Mouse (Mus musculus) retina, postnatal 1 day (tissue): ENCODE results near the gene Fam72a.

Source experiments
- DNase-seq: peaks from one replicate; pipeline ENCODE4 v3.0.0-alpha.2; 2012

The Fam72a gene

GRCm38 (mm10) chr1:131527281-131528080 is at the start of gene Fam72a, which contains the start of gene Srgap2:
Gene Fam72a (plus strand): TSS chr1:131527903.
Gene Srgap2 (minus strand): TSS chr1:131527352.
- DNase-seq, result peak; percentile 100

DNA sequence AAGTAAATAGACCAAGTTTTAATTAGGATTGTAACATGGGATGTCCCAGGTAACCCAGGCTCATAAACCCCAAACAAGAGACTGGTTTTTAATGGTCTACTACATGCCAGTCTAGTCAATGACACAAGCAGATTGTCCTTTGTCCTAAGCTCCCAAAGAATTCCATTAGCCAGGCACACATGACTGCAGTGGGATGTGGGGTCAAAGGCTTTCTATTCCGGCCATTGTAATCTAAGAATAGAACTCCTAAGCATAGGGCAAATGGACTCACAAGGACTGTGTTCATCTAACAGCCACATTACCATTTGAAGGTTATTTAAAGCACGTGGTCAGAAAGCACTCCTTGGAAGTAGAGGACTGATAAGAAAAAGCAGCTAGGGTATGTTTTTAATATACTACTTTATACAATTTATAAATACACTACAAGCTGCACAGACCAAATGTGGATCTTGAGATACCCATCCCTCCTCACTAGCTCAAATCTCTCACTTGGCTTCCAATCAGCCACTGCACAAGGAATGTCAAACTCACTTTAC is 48.9 kb upstream of the Fam72a start:
- DNase-seq, result no peak

GRCm38 (mm10) chr1:131481391-131481790 is 46.3 kb upstream of the Fam72a start:
- no peak for DNase-seq

DNA sequence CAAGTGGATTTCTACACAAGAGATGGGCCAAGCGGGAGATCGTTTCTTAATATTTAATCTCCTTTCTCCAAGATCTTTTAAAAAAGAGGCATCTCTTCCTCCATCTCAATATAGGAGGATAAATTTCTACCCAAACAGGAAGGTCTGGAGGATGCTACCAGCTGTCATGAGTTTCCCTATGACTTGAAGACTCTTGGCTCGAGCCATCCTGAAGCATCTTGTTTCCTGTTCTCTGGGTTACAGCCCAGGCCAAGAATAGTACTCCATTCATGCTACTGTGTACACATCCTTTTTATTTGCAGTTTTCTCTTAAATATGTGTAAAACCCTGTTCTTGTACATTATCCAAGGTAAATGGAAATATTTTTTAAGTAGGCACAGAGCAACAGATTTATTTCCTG is 45.5 kb upstream of the Fam72a start:
- no peak for DNase-seq

DNA sequence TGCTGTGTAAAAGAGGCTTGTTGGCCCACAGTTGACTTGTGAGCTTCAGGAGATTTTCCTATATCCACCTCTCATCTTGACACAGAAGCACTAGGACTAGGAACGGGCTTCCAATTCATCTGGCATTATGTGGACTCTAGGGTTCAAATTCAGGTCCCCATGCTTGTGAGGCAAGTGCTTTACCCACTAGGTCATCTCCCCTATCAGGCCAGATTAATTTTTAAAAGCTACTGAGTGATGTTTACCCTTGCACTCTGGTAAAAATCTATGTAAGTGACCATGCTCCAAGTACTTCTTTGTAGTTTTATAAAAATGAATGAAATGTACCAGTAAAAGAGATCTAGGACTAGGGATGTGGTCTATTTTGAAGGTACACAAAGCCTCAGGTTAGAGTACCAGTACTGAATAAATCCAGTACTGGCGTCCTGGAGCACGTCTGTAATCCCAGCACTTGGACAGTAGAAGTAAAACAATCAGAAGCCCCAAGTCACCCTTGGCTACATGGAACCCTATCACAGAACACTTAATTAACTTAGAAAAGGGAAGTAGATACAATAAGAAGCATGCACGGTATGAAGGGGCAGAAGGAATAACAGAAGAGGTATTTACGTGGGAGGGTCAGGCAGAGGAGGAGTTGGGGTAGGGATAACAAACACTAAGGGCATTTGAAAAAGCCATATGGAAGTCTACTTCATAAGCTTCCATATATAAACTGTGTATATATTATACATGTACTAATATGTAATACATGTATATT is 41.4 kb upstream of the Fam72a start:
- no peak for DNase-seq

DNA sequence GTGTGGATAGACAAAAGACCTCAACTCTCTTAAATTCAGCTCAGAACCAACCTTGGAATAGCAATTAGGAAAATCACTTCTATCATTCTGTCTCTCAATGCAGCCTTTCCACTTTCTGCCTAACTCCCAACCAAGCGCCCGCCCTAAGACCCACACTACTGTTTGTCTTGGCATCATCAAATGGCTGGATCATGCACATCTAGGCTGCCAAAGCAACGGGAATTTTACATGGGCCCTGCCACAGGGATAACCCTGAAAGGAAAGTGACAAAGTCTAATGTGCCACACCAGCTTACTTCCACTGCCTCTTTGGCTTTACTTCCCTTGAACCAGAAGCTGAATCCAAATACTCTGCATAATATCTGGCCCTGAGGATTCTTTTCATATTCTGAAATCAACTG is 38.4 kb upstream of the Fam72a start:
- no peak for DNase-seq

GRCm38 (mm10) chr1:131491579-131491978 is 36.1 kb upstream of the Fam72a start:
- peak; percentile 27 for DNase-seq

GRCm38 (mm10) chr1:131492360-131492759 is 35.3 kb upstream of the Fam72a start:
- no peak for DNase-seq

DNA sequence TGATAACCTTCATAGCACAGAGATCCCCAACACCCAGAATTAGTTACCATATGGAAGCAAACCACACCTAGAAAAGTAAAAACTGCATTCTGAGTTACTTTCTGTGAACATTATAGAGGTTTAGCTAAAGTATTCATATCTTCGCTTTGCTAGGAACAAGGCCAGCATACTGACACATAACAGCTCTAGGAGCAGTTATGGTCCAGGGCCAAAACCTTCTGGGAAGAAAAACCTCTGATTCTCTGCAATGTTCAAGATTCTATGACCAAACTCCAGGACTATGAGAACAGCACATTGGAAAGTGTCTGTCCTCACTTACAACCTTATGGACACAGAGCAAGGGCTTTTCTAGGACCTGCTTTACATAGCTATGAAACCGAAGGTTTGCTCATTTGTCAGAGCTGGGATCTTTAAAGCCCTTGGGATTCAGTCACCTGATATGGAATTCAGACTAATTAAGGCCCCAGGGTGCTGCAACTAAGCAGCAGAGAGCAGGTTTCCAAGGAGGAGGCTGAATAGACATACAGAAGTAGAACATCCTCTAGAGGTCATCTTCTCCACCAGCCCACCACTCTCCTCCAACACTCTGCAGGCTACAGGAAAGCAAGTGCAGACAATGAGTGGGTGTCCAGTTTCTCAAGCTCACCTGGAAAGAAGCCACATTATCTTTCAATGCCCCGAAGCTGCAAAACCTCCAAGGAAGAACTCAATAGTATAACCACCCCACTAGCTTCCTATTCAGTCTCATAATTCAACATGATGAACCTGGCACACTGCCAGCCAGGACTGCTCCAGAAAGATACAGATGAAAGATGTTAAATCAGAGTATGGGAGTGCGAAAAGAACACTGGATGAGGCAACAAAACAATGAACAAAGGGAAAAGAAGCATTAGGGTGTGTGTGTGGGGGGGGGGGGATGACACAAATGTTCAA is 33.5 kb upstream of the Fam72a start:
- DNase-seq, result peak; percentile 56

- DNase-seq, result no peak
Observed at GRCm38 (mm10) chr1:131498231-131498630, 29.5 kb upstream of the Fam72a start.

DNA sequence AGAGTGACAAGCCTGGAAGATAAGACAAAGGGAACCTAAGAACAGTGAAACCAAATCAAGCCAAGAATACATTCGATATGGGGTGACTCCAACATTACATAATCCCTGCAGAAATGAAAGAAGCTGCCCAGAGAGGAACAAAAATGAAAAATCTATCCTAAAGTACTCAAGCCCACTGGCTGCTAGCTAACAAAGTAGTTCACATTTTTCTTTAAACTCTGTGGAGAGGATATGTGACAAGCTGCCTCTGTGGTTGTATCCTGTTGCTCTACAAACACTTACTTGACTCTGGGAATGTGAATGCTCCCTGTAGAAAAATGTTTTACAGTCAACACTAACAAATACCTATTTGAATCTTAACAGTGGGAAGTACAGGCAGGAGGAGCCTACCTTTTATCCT is 26.0 kb upstream of the Fam72a start:
- DNase-seq, result no peak

DNA sequence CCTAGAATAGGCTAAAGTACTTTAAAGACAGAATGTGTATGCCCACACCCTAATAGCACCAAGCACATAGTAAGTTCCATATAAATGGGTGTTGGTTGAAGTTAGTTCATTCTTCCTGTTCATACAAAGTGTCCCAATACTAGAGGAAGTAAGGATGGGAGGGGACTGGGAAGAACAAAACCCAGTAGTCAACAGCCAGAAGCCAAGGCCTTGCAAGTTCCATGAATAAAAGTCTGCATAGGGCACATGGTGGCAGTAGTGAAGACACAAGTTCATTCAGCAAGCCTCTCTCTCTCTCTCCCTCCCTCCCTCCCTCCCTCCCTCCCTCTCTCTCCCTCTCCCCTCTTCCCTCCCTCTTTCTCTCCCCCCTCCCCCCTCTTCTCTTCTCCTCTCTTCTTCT is 16.6 kb upstream of the Fam72a start:
- no peak for DNase-seq

- no peak for DNase-seq
Observed at GRCm38 (mm10) chr1:131511661-131512500, 15.8 kb upstream of the Fam72a start.

DNA sequence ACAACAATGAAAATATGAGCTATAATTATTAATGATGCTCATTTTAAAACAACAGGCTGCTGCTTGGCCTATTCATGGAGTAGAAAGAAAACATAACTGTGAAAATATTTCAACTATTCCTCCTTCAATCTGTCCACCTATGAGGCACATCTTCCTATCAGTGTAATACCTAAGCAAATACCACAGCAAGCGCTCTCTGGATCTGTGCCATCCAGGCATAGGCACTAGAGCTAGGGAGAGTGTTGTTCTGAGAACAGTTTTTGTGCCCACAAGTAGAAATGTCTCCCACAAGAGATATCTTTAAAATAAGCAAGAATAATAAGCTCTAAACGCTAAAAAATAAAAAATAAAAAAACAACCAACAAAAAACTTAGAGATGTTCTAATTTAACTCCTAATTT is 14.6 kb upstream of the Fam72a start:
- no peak for DNase-seq

- no peak for DNase-seq
Observed at GRCm38 (mm10) chr1:131514197-131514596, 13.5 kb upstream of the Fam72a start.

DNA sequence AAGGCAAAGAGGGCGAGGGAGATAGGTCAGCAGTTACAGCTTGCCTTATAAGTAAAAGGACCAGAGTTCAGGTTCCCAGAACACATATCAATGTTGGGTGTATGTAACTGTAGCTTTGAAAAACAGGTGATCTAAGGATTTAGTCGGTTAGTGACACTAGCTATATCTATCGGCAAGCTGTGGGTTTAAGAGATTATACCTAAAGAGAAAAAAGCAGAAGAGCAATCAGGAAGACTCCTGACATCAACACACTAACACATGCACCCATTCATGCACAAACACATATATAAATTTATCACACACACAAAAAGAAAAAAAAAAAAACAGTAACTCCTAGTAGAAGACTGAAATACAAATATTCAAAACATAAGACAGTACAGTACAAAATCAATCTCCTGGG is 11.1 kb upstream of the Fam72a start:
- no peak for DNase-seq

- DNase-seq, result peak; percentile 9
Observed at GRCm38 (mm10) chr1:131523794-131524193, 3.9 kb upstream of the Fam72a start.

DNA sequence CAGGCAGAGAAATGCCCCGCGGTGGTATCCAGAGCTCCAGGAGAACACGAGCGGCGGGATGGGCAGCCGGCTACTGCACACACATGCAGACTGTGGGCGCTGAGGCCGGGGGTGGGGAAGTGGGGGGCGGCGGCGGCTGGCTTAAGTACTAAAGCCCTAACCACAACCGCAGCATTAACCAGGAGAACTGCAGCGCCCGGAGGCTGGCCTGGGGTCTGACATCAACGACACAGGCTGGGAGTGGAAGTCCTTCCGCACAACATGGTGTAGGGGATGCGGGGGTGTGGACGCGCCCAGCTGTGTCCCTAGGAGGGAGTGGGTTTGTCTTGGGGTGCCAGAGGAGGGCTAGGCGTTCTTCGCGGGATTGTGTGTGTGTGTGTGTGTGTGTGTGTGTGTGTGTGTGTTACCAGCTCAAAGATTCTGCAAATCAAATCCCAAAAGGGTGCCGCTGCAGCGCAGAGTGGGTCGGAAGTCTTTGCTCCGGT is 2.6 kb upstream of the Fam72a start:
- DNase-seq, result peak; percentile 72

DNA sequence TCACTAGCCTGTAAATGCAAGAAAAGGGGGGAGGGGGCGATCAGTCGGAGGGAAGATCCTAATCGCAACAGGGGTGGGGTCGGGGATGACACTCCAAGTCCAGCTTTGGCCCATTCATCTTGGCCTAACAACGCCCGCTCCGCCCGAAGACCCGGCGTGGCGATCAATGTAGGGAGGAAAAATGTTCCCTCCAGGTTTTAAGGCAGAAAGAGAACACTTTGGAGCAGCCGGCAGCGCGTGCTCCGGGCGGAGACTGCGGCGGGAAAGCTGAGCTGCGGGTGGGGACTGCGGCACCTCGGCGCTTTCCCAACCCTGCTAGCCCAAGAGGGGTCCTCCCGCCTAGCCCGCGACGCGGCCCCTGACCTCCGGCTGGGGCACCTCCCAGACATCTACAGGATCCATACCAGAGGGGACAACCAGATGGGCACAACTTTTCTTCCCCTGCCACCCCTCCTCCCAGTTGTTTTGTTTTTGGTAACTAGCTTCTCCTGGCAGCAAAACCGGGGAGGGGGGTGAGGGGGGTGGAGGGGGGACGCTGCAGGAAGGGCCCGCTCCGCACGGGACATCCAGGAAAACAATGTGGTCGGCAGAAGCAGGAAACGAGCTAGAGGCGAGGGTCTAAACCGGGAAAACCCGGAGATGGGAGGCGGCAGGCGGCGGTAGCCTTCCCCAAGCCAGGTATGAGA is 2.0 kb upstream of the Fam72a start:
- peak; percentile 59 for DNase-seq

DNA sequence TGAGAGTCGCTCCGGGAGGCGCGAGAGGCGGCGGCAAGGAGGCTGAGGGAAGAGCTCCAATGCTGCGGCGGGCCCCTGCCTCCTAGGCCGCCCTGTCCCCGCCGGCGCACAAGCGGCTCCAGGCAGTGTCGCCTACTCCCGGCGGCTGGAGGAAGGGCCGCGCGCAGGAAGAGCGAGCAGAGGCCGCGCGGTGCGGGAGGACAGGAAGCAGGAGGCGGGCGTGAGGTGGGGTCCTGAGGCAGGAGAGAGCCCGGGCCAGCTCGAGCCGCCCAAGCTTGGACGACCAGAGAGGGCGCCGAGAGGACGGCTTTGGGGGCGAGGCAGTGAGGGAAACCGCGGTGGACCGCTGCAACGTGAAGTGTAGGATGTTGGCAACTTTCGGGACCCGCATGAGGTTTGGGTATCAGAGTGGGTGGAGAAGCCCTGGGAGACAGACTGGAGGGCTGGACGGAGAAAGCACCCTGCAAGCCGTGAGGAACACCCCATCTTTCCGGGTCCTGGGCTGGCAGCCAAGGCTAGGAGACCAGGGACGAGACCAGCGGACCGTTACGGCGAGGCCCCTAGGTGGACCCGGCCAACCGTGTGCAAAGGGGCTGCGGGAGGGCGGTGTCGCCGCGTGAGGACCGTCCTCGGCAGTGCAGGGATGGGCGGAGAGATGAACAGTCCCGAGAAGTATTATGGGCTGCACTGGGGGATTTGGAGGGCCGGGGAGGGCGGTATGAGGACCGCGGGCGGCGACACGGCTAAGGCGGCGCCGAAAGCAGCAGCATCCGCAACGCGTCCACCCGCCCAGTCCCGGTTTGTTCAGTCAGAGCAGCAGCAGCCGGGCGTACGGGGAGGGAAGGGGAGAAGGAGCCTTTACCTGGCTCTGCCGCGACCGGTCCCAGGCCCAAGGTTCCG is 1.1 kb upstream of the Fam72a start:
- peak; percentile 78 for DNase-seq
